Comparison of ENCODE assay signal across 1 mouse cellular context in genomic region chr1:83101891-83102290, GRCm38 (mm10).
TF ChIP-seq lines count a peak whose summit lies in the region.

No protein-coding gene starts in this region.

TF ChIP-seq in CH12.LX, 34 proteins besides CTCF, POLR2A, EP300 and RAD21 (continued from another document):
- TF ChIP-seq JUND (conservative IDR thresholded peaks at IDR 0.05; ENCODE audit: low read depth, low read length) (no peak), HCFC1 (IDR thresholded peaks at IDR 0.05; ENCODE audit: low read depth, low read length) (no peak)
